Mouse (Mus musculus): ENCODE data around the gene Mpg.

- TF ChIP-seq CTCF (IDR thresholded peaks at IDR 0.05; ENCODE audit: insufficient read depth, low read depth, low read length) (no peak), POLR2A (IDR thresholded peaks at IDR 0.05; ENCODE audit: insufficient read depth, low read depth, low read length) (no peak)
Measured at GRCm38 (mm10) chr11:32276347-32276746, 50.0 kb downstream of the Mpg start, which contains the start of gene Hba-x.
